Mouse (Mus musculus): ENCODE measurements around the gene Pip4p1. TPM values are rescaled to one million over a fixed set of nuclear protein-coding genes. Genes with fewer than 3 reads are reported as not detected.
A peak's percentile ranks its signal among the peaks of the same experiment; 100 is the strongest.
"Not testable (repeated sequence)": the region's sequence is repeated elsewhere in the genome, so short reads cannot be mapped to it uniquely, and the experiment has no call there.

The Pip4p1 gene
- polyA plus RNA-seq, 1 experiment from 2014 or later = 52.8 TPM

- Histone ChIP-seq H3K4me3 (ENCODE audit: low read depth, low read length) (no peak overlapping the region), H3K36me3 (ENCODE audit: control insufficient read depth, insufficient read depth, low read length) (no peaks in the 10 kb centered on the region), H3K27me3 (ENCODE audit: control insufficient read depth, insufficient read depth, low read length) (no peaks in the 10 kb centered on the region), H3K9me3 (ENCODE audit: control insufficient read depth, low read length) (no peaks in the 10 kb centered on the region), H3K27ac (replicated peaks; ENCODE audit: low read depth, low read length) (no peak overlapping the region), H3K4me1 (ENCODE audit: control insufficient read depth, insufficient read depth, low read length) (no peaks in the 10 kb centered on the region), H3K9ac (ENCODE audit: low read length) (no peak overlapping the region), H3K4me2 (ENCODE audit: low read depth, severe bottlenecking) (no peak overlapping the region)
- DNase-seq (ENCODE audit: low spot score) (no peak), ATAC-seq (ENCODE audit: insufficient number of reproducible peaks, low FRiP score, low TSS enrichment, low read depth) (no peak)
- WGBS = 53% methylated on average over 12 of the region's 12 CpGs
These were observed 39.2 kb upstream of the Pip4p1 start for GRCm38 (mm10) chr14:50969558-50970544.

DNA sequence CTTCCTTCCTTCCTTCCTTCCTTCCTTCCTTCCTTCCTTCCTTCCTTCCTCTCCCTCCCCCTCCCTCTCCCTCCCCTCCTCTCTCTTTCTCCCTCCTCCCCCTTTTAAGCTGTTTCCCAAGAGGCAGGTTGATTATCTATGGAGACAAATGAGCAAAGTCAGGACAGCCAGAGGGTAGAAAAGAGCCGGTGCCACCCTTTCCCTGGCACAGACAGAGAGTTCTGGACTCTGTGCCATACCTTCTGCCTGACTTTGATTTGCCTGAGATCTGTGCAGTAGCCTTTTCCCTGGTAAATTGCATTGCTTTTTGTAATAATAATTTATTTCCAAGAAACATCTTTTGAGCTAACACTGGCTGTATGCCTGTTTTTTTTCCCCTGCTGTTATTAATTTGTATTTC lies 38.4 kb upstream of the Pip4p1 start:
- ATAC-seq (ENCODE audit: insufficient number of reproducible peaks, low FRiP score, low TSS enrichment, low read depth) (no peak), DNase-seq (ENCODE audit: low spot score) (no peak)
- Histone ChIP-seq H3K4me1 (ENCODE audit: control insufficient read depth, insufficient read depth, low read length) (no peaks in the 10 kb centered on the region), H3K4me2 (ENCODE audit: low read depth, severe bottlenecking) (no peak overlapping the region), H3K4me3 (ENCODE audit: low read depth, low read length) (no peak overlapping the region), H3K36me3 (ENCODE audit: control insufficient read depth, insufficient read depth, low read length) (no peaks in the 10 kb centered on the region), H3K9ac (ENCODE audit: low read length) (no peak overlapping the region), H3K27me3 (ENCODE audit: control insufficient read depth, insufficient read depth, low read length) (no peaks in the 10 kb centered on the region), H3K9me3 (ENCODE audit: control insufficient read depth, low read length) (no peaks in the 10 kb centered on the region), H3K27ac (replicated peaks; ENCODE audit: low read depth, low read length) (no peak overlapping the region)
- 48% methylated on average over 1 of the region's 1 CpGs for WGBS

DNA sequence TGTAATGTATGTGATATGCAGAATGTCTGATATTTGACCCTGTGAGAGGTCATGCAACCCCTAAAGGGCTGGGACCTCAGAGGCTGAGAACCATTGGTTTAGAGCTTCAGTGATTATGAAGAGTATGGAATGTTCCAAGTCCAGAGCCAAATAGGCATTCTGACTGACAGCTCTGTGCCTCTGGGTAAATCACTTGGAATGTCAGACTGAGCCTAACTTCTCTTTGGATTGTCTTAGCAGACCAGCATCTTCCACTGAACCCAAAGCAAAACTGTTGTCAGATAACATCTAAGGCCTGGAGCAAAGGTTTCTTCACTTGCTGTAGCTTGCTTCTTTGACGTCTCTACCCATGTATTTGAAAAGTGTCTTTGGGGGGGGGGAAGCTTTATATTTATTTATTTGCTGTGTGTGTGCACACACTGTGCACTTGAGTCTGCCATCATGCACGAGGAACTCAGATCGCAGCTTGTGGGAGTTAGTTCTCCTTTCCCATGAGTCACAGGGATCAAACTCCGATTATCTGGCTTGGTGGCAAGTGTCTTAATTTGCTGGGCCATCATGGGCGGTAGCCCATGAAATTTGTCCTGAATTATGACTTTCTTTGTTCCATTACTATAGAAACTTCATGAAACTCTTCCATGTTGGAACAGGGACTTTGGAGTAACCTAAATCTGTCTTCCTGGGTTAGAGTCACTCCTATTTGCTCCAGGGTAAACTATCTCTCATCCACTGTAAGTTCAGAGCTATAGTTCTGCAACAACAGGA lies 37.7 kb upstream of the Pip4p1 start:
- Histone ChIP-seq H3K9ac (ENCODE audit: low read length) (no peak overlapping the region), H3K27ac (replicated peaks; ENCODE audit: low read depth, low read length) (no peak overlapping the region), H3K9me3 (ENCODE audit: control insufficient read depth, low read length) (no peaks in the 10 kb centered on the region), H3K4me1 (ENCODE audit: control insufficient read depth, insufficient read depth, low read length) (no peaks in the 10 kb centered on the region), H3K27me3 (ENCODE audit: control insufficient read depth, insufficient read depth, low read length) (no peaks in the 10 kb centered on the region), H3K36me3 (ENCODE audit: control insufficient read depth, insufficient read depth, low read length) (no peaks in the 10 kb centered on the region), H3K4me3 (ENCODE audit: low read depth, low read length) (no peak overlapping the region), H3K4me2 (ENCODE audit: low read depth, severe bottlenecking) (no peak overlapping the region)
- DNase-seq (ENCODE audit: low spot score) = no peak
- ATAC-seq (ENCODE audit: insufficient number of reproducible peaks, low FRiP score, low TSS enrichment, low read depth) = no peak
- WGBS = 86% methylated on average over 5 of the region's 5 CpGs

- H3K9me3 ChIP-seq (ENCODE audit: control insufficient read depth, low read length); H3K9ac ChIP-seq (ENCODE audit: low read length); H3K27me3 ChIP-seq (ENCODE audit: control insufficient read depth, insufficient read depth, low read length); ATAC-seq (ENCODE audit: insufficient number of reproducible peaks, low FRiP score, low TSS enrichment, low read depth); H3K4me1 ChIP-seq (ENCODE audit: control insufficient read depth, insufficient read depth, low read length); H3K4me2 ChIP-seq (ENCODE audit: low read depth, severe bottlenecking); H3K36me3 ChIP-seq (ENCODE audit: control insufficient read depth, insufficient read depth, low read length); H3K27ac ChIP-seq (replicated peaks; ENCODE audit: low read depth, low read length); DNase-seq (ENCODE audit: low spot score); H3K4me3 ChIP-seq (ENCODE audit: low read depth, low read length): not testable (repeated sequence)
- WGBS = 95% methylated on average over 5 of the region's 5 CpGs
These were observed 27.8 kb upstream of the Pip4p1 start for GRCm38 (mm10) chr14:50958289-50958995.

DNA sequence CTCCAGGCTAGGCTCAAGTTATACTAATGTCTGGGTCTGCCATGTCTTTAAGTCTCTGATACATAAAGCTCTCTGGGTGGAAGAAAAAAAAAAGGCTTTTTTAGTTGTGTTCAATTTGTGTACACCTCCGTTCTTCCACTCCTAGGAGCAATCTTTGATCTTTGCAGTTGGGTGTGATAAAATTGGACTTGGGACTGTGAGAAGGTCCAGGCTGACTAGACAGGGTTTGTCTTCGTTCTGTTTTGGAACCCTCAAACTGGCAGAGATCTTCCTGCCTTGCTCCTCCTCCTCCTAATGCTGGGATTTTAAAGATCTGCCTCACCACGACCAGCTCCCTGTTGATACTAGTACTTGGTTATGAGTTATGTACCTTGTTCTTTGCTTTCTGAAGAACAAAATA lies 26.5 kb upstream of the Pip4p1 start:
- not testable (repeated sequence) for H3K9ac ChIP-seq (ENCODE audit: low read length); H3K4me3 ChIP-seq (ENCODE audit: low read depth, low read length)

DNA sequence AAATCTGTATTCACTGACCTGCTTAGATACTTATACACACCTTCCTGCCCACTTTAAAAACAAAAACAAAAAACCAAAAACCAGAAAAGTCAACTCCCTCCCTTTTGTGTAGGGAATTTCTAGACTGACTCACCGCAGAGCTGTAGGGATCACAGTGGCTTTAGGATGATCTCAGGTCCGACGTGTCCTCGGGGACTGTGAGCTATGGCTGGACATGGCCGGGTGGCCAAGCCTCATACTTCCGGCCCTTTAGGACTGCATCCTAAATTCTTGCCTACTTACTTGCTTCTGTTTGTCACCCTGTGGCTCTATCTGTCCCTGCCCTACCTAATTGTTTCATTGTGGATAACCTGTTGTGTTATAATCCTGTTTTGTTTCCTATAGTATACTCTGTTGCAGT lies 26.1 kb upstream of the Pip4p1 start:
- H3K27ac ChIP-seq (replicated peaks; ENCODE audit: low read depth, low read length); ATAC-seq (ENCODE audit: insufficient number of reproducible peaks, low FRiP score, low TSS enrichment, low read depth); H3K4me3 ChIP-seq (ENCODE audit: low read depth, low read length); H3K4me1 ChIP-seq (ENCODE audit: control insufficient read depth, insufficient read depth, low read length); H3K27me3 ChIP-seq (ENCODE audit: control insufficient read depth, insufficient read depth, low read length); H3K36me3 ChIP-seq (ENCODE audit: control insufficient read depth, insufficient read depth, low read length); DNase-seq (ENCODE audit: low spot score); H3K9ac ChIP-seq (ENCODE audit: low read length); H3K4me2 ChIP-seq (ENCODE audit: low read depth, severe bottlenecking); H3K9me3 ChIP-seq (ENCODE audit: control insufficient read depth, low read length): not testable (repeated sequence)
- 90% methylated on average over 6 of the region's 6 CpGs for WGBS

More for the DNA sequence above, 26.5 kb upstream of the Pip4p1 start:
- H3K27ac ChIP-seq (replicated peaks; ENCODE audit: low read depth, low read length); H3K4me1 ChIP-seq (ENCODE audit: control insufficient read depth, insufficient read depth, low read length); H3K4me2 ChIP-seq (ENCODE audit: low read depth, severe bottlenecking); ATAC-seq (ENCODE audit: insufficient number of reproducible peaks, low FRiP score, low TSS enrichment, low read depth); H3K9me3 ChIP-seq (ENCODE audit: control insufficient read depth, low read length); DNase-seq (ENCODE audit: low spot score); H3K27me3 ChIP-seq (ENCODE audit: control insufficient read depth, insufficient read depth, low read length); H3K36me3 ChIP-seq (ENCODE audit: control insufficient read depth, insufficient read depth, low read length): not testable (repeated sequence)
- WGBS = 66% methylated on average over 3 of the region's 3 CpGs

DNA sequence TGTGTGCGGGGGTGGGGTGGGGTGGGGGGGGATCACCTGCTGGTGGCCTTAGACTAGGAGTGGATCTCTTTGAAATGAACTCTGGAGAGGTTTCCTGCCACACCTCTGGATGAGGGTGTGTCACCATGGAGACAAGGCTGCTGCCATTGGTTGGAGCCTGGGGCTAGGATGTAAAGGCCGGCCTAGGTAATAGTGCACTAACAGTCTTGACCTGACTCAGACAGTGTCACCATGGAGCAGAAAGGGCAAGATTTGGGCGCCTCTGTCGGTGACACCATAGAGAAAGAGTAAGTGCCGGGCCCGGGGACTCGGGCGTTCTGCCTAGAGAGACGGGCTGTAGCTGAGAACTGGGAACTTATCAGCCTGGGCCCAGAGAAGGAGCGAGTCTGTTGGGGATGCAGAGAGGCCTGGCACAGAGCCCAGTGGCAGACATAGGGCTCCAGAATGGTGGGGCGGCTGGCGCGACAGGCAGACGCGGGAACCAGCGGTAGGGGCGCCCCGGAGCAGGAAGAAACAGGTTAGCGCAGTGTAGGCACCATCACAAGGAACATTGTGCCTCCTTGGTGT lies 25.4 kb upstream of the Pip4p1 start, which contains the start of gene Pnp2:
TSS of gene Pnp2 (plus strand) at position 51 of the 567 bp plus-strand sequence.
- peak; percentile 64 for ATAC-seq (ENCODE audit: insufficient number of reproducible peaks, low FRiP score, low TSS enrichment, low read depth)

DNA sequence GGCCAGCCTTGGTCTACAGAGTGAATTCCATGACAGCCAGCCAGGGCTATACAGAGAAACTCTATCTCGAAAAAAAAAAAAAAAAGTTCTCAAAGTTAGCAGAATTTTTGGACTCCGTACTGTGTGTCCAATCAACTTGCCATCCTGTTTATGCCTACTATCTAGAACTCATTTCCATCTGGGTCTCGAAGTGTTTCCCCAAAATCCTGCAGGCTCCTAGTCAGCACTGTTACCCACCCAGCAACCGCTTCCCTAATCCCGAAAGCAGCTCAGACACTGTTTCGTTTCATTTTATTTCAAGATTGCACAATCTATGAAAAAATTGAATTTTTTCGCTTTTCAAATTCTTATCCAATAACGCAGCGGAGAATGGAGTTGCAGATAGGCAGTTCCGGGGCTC lies 24.8 kb upstream of the Pip4p1 start:
- Histone ChIP-seq H3K9me3 (ENCODE audit: control insufficient read depth, low read length) (no peaks in the 10 kb centered on the region), H3K36me3 (ENCODE audit: control insufficient read depth, insufficient read depth, low read length) (no peaks in the 10 kb centered on the region; the same call in 1 of the 2 replicates), H3K4me2 (ENCODE audit: low read depth, severe bottlenecking) (no peak overlapping the region), H3K27ac (replicated peaks; ENCODE audit: low read depth, low read length) (no peak overlapping the region), H3K9ac (ENCODE audit: low read length) (no peak overlapping the region), H3K4me1 (ENCODE audit: control insufficient read depth, insufficient read depth, low read length) (no peaks in the 10 kb centered on the region), H3K4me3 (ENCODE audit: low read depth, low read length) (no peak overlapping the region), H3K27me3 (ENCODE audit: control insufficient read depth, insufficient read depth, low read length) (no peaks in the 10 kb centered on the region)
- no peak for DNase-seq (ENCODE audit: low spot score)
- WGBS = 86% methylated on average over 10 of the region's 10 CpGs
- no peak for ATAC-seq (ENCODE audit: insufficient number of reproducible peaks, low FRiP score, low TSS enrichment, low read depth)

More for the DNA sequence above, 25.4 kb upstream of the Pip4p1 start, which contains the start of gene Pnp2:
- not testable (repeated sequence) for H3K4me1 ChIP-seq (ENCODE audit: control insufficient read depth, insufficient read depth, low read length); H3K9me3 ChIP-seq (ENCODE audit: control insufficient read depth, low read length); H3K9ac ChIP-seq (ENCODE audit: low read length); H3K27me3 ChIP-seq (ENCODE audit: control insufficient read depth, insufficient read depth, low read length); H3K36me3 ChIP-seq (ENCODE audit: control insufficient read depth, insufficient read depth, low read length); H3K4me3 ChIP-seq (ENCODE audit: low read depth, low read length); H3K27ac ChIP-seq (replicated peaks; ENCODE audit: low read depth, low read length)
- WGBS = 7% methylated on average over 18 of the region's 19 CpGs
- peak within 1 kb of the TSS; percentile 22; the same call in 1 of the 2 replicates for H3K4me2 ChIP-seq (ENCODE audit: low read depth, severe bottlenecking)
- peak; percentile 47 for DNase-seq (ENCODE audit: low spot score)

Data from limb, embryonic 11.5 days (tissue).